Mouse (Mus musculus) heart, postnatal 25 days (tissue): Measurements from ENCODE around the gene Tma16. TPM values are rescaled to one million over a fixed set of nuclear protein-coding genes. Genes with fewer than 3 reads are reported as not detected.

Experiments used
- DNase-seq: peaks from one replicate; pipeline ENCODE4 v3.0.0; 2022; ENCODE audit warnings: low spot score
- intact Hi-C: fragments of 180-260 bp; cut with DNase I; formaldehyde crosslinking; loops from one replicate; pipeline ENCODE4 v1.15.1; 2025
- total RNA-seq, 2 experiments: library from RNA; stranded (reverse); gene quantifications; 2 replicates each; pipeline ENCODE4 v1.2.3; 2021

Tma16 gene
- total RNA-seq: 1 to 10 TPM; 3.2 to 3.8 TPM

- DNase-seq: peak; percentile 37
- intact Hi-C loops: loop anchor here (10.0 kb wide), 1 partner anchor 379 kb away; the partner anchor contains the start of gene Naf1
Observed at GRCm38 (mm10) chr8:66486084-66486763, at the start of gene Tma16. TSS of gene Tma16 (minus strand) at chr8:66486530.

- no peak for DNase-seq
- intact Hi-C loops: no loop called here
Observed at GRCm38 (mm10) chr8:66520576-66520975, 34.2 kb upstream of the Tma16 start.

- intact Hi-C loops: no loop called here
- DNase-seq: no peak
Observed at GRCm38 (mm10) chr8:66519149-66519548, 32.8 kb upstream of the Tma16 start.

- intact Hi-C loops: no loop called here
- no peak for DNase-seq
Observed at GRCm38 (mm10) chr8:66511537-66511936, 25.2 kb upstream of the Tma16 start, which contains the start of gene Tktl2. TSS of gene Tktl2 (plus strand) at chr8:66511756.

- DNase-seq: no peak
- intact Hi-C loops: no loop called here
Observed at GRCm38 (mm10) chr8:66503381-66503780, 17.1 kb upstream of the Tma16 start.

- DNase-seq: no peak
- intact Hi-C loops: no loop called here
Observed at GRCm38 (mm10) chr8:66496998-66497577, 10.8 kb upstream of the Tma16 start.

- DNase-seq: no peak
- intact Hi-C loops: loop anchor here (2.0 kb wide), 1 partner anchor 45 kb away; no protein-coding TSS in a partner anchor
Observed at GRCm38 (mm10) chr8:66495726-66496125, 9.4 kb upstream of the Tma16 start.

- peak; percentile 12 for DNase-seq
Observed at GRCm38 (mm10) chr8:66494496-66494895, 8.2 kb upstream of the Tma16 start.

GRCm38 (mm10) chr8:66490624-66491023 lies 4.3 kb upstream of the Tma16 start:
- intact Hi-C loops: no loop called here
- no peak for DNase-seq

More at GRCm38 (mm10) chr8:66494496-66494895, 8.2 kb upstream of the Tma16 start:
- intact Hi-C loops: loop anchor here (2.0 kb wide), 1 partner anchor 44 kb away; no protein-coding TSS in a partner anchor

- intact Hi-C loops: loop anchor here (10.0 kb wide), 1 partner anchor 376 kb away; the partner anchor contains the start of gene Naf1
- DNase-seq: no peak
Observed at GRCm38 (mm10) chr8:66488556-66488955, 2.2 kb upstream of the Tma16 start.

- intact Hi-C loops: no loop called here
- no peak for DNase-seq
Observed at GRCm38 (mm10) chr8:66476880-66477279, 9.4 kb downstream of the Tma16 start.

- intact Hi-C loops: no loop called here
- no peak for DNase-seq
Observed at GRCm38 (mm10) chr8:66469821-66470220, 16.5 kb downstream of the Tma16 start.

GRCm38 (mm10) chr8:66457057-66457456 lies 29.3 kb downstream of the Tma16 start:
- intact Hi-C loops: no loop called here
- DNase-seq: no peak

GRCm38 (mm10) chr8:66450691-66451090 lies 35.6 kb downstream of the Tma16 start:
- no peak for DNase-seq
- intact Hi-C loops: loop anchor here (2.0 to 5.0 kb wide), 2 partner anchors 44 to 957 kb away; no protein-coding TSS in a partner anchor

- no peak for DNase-seq
- intact Hi-C loops: loop anchor here (10.0 kb wide), 1 partner anchor 121 kb away; no protein-coding TSS in a partner anchor
Observed at GRCm38 (mm10) chr8:66445351-66445750, 41.0 kb downstream of the Tma16 start.

- intact Hi-C loops: loop anchor here (10.0 kb wide), 1 partner anchor 119 kb away; no protein-coding TSS in a partner anchor
- no peak for DNase-seq
Observed at GRCm38 (mm10) chr8:66444141-66444540, 42.2 kb downstream of the Tma16 start.

- intact Hi-C loops: loop anchor here (10.0 kb wide), 1 partner anchor 118 kb away; no protein-coding TSS in a partner anchor
- no peak for DNase-seq
Observed at GRCm38 (mm10) chr8:66442778-66443177, 43.6 kb downstream of the Tma16 start.

- no peak for DNase-seq
- intact Hi-C loops: loop anchor here (10.0 kb wide), 1 partner anchor 116 kb away; no protein-coding TSS in a partner anchor
Observed at GRCm38 (mm10) chr8:66441123-66441522, 45.2 kb downstream of the Tma16 start.

- no peak for DNase-seq
- intact Hi-C loops: no loop called here
Observed at GRCm38 (mm10) chr8:66438468-66438867, 47.9 kb downstream of the Tma16 start.

- no peak for DNase-seq
- intact Hi-C loops: no loop called here
Observed at GRCm38 (mm10) chr8:66437929-66438328, 48.4 kb downstream of the Tma16 start.

GRCm38 (mm10) chr8:66436804-66437203 lies 49.5 kb downstream of the Tma16 start:
- intact Hi-C loops: no loop called here
- DNase-seq: no peak
